In the genomic region with DNA sequence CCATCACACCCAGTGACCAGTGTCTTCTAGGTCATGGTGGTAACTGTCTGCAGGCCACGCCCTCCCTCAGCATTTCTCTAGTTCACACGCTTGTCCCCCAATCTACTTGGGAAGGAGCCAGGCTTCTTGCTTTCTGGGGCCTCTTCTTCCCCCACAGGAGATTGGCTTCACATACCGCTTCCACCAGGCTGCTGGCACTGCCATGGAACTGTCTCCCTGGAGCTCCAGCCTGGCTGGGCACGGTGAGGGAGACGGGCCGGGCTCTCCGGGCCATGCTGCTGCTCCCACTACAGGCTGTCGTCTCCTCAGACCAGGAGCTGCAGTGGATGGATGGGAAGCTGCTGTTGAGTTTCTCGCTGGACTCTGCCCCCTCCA, we compare ENCODE assay signal across 16 mouse cellular contexts. TPM values are rescaled to one million over a fixed set of nuclear protein-coding genes. Genes with fewer than 3 reads are reported as not detected.
DNase-seq lines count a peak whose midpoint lies in the region; ATAC-seq and TF ChIP-seq lines count a peak whose summit lies in the region.
"Had no signal": no experiment of that assay in that cellular context is flagged by ENCODE, and none has a peak within 500 bp of the region (broad histone marks: within the 10 kb centered on the region; RNA-seq: fewer than 3 reads in every experiment).

No protein-coding gene starts in this region.

- H3K79me2 ChIP-seq in heart, adult 2 months (replicated peaks; ENCODE audit: control insufficient read depth, insufficient read depth, low read length), result no peaks in the 10 kb centered on the region

- DNase-seq in heart, adult 2 months, result no peak
- DNase-seq in liver, embryonic 11.5 days (ENCODE audit: low spot score), result peak; percentile 25
- DNase-seq in liver, result no peak
- DNase-seq in cerebellum, adult 2 months, result peak; percentile 42 to 54
- peak; percentile 58 for DNase-seq in hindbrain, postnatal 0 days (ENCODE audit: low spot score)
- DNase-seq in adrenal gland, postnatal 14 days, result no peak
- DNase-seq in right cerebral cortex, adult 18-20 months, result no peak
- DNase-seq: adrenal gland, postnatal 10 days; gastrocnemius, adult 2 months; heart, postnatal 14 days; kidney, postnatal 25 days; thymus, postnatal 4 days had no signal

- no peak overlapping the region for H3K4me2 ChIP-seq in heart, embryonic 12.5 days
- no peak overlapping the region for H3K4me2 ChIP-seq in liver, embryonic 11.5 days
- peak overlapping the region; percentile 14; the same call in 1 of the 2 replicates for H3K4me2 ChIP-seq in hindbrain, postnatal 0 days (ENCODE audit: low read depth, low read length)
- H3K4me2 ChIP-seq: forebrain, embryonic 12.5 days had no signal

- H3K27ac ChIP-seq in heart, embryonic 12.5 days (ENCODE audit: poor library complexity, severe bottlenecking), result no peak overlapping the region
- H3K27ac ChIP-seq in heart, adult 2 months, result no peak overlapping the region
- no peak overlapping the region for H3K27ac ChIP-seq in liver, embryonic 11.5 days (ENCODE audit: low read depth, low read length)
- peak overlapping the region; percentile 10; the same call in 1 of the 2 replicates for H3K27ac ChIP-seq in cerebellum, adult 2 months (ENCODE audit: insufficient read depth, low read length)
- no peak overlapping the region for H3K27ac ChIP-seq in hindbrain, postnatal 0 days
- H3K27ac ChIP-seq: forebrain, embryonic 12.5 days; gastrocnemius, adult 2 months; macrophage had no signal

- 0 out of 2 replicates have a peak, but pooled peaks cover 6% of the 10 kb centered on the region for H3K27me3 ChIP-seq in heart, embryonic 12.5 days (replicated peaks)
- peaks cover 2% of the 10 kb centered on the region; the same call in 1 of the 2 replicates for H3K27me3 ChIP-seq in heart, adult 2 months (ENCODE audit: control insufficient read depth, insufficient read depth, low read length)
- H3K27me3 ChIP-seq in liver, embryonic 11.5 days (replicated peaks; ENCODE audit: control insufficient read depth, insufficient read depth, low read length), result peaks cover 26% of the 10 kb centered on the region
- no peaks in the 10 kb centered on the region for H3K27me3 ChIP-seq in cerebellum, adult 2 months (ENCODE audit: control insufficient read depth, insufficient read depth, low read length)
- H3K27me3 ChIP-seq in hindbrain, postnatal 0 days (ENCODE audit: insufficient read depth, low read length), result no peaks in the 10 kb centered on the region

- intact Hi-C loops in heart, adult 2 months (cut with DNase I), result no loop called here

- TF ChIP-seq POLR2A in heart, adult 2 months (IDR thresholded peaks at IDR 0.05; ENCODE audit: insufficient read depth, low read depth, low read length), result no peak
- no peak for TF ChIP-seq POLR2A in cerebellum, adult 2 months (IDR thresholded peaks at IDR 0.05; ENCODE audit: borderline replicate concordance, insufficient read depth, low read length)

- H3K4me3 ChIP-seq in heart, embryonic 12.5 days, result no peak overlapping the region
- no peak overlapping the region for H3K4me3 ChIP-seq in heart, adult 2 months
- no peak overlapping the region for H3K4me3 ChIP-seq in liver, embryonic 11.5 days (ENCODE audit: low read depth, low read length)
- no peak overlapping the region for H3K4me3 ChIP-seq in cerebellum, adult 2 months (replicated peaks; ENCODE audit: insufficient read depth, low read depth, low read length)
- H3K4me3 ChIP-seq in hindbrain, postnatal 0 days (ENCODE audit: low read length), result no peak overlapping the region
- H3K4me3 ChIP-seq: forebrain, embryonic 12.5 days; gastrocnemius, adult 2 months had no signal

- no peak overlapping the region for H3K9ac ChIP-seq in heart, embryonic 12.5 days
- no peak overlapping the region for H3K9ac ChIP-seq in heart, adult 2 months (ENCODE audit: low read depth, low read length)
- H3K9ac ChIP-seq in liver, embryonic 11.5 days (ENCODE audit: low read depth, low read length), result no peak overlapping the region
- H3K9ac ChIP-seq in hindbrain, postnatal 0 days (replicated peaks; ENCODE audit: low read length), result 0 out of 2 replicates have a peak overlapping the region, but pooled peaks have one; percentile 13
- H3K9ac ChIP-seq: forebrain, embryonic 12.5 days had no signal

- peaks cover 78% of the 10 kb centered on the region for H3K36me3 ChIP-seq in heart, embryonic 12.5 days
- H3K36me3 ChIP-seq in heart, adult 2 months (ENCODE audit: control insufficient read depth, insufficient read depth, low read length), result no peaks in the 10 kb centered on the region
- no peaks in the 10 kb centered on the region for H3K36me3 ChIP-seq in liver, embryonic 11.5 days (ENCODE audit: control insufficient read depth, insufficient read depth, low read length)
- H3K36me3 ChIP-seq in hindbrain, postnatal 0 days (ENCODE audit: insufficient read depth, low read length), result peaks cover 11% of the 10 kb centered on the region; the same call in 1 of the 2 replicates
- H3K36me3 ChIP-seq: forebrain, embryonic 12.5 days had no signal

- no peaks in the 10 kb centered on the region for H3K9me3 ChIP-seq in heart, embryonic 12.5 days (replicated peaks)
- no peaks in the 10 kb centered on the region for H3K9me3 ChIP-seq in liver, embryonic 11.5 days (ENCODE audit: control insufficient read depth, low read length)
- H3K9me3 ChIP-seq in hindbrain, postnatal 0 days (ENCODE audit: low read length), result no peaks in the 10 kb centered on the region
- H3K9me3 ChIP-seq: forebrain, embryonic 12.5 days had no signal

- no peak for TF ChIP-seq EP300 in heart, adult 2 months (IDR thresholded peaks at IDR 0.05; ENCODE audit: insufficient read depth, low read depth, low read length)

- H3K4me1 ChIP-seq in heart, embryonic 12.5 days (replicated peaks), result peaks cover 10% of the 10 kb centered on the region
- H3K4me1 ChIP-seq in heart, adult 2 months (ENCODE audit: control insufficient read depth, insufficient read depth, low read length), result no peaks in the 10 kb centered on the region
- H3K4me1 ChIP-seq in liver, embryonic 11.5 days (replicated peaks; ENCODE audit: control insufficient read depth, insufficient read depth, low read length), result peaks cover 6% of the 10 kb centered on the region; the same call in 1 of the 2 replicates
- H3K4me1 ChIP-seq in cerebellum, adult 2 months (ENCODE audit: control insufficient read depth, insufficient read depth, low read length), result peaks cover 19% of the 10 kb centered on the region
- H3K4me1 ChIP-seq in hindbrain, postnatal 0 days (ENCODE audit: insufficient read depth, low read length), result peaks cover 5% of the 10 kb centered on the region; the same call in 1 of the 2 replicates

- TF ChIP-seq CTCF in heart, adult 2 months (IDR thresholded peaks at IDR 0.05), result no peak
- TF ChIP-seq CTCF in cerebellum, adult 2 months (IDR thresholded peaks at IDR 0.05; ENCODE audit: borderline replicate concordance, insufficient read depth, low read depth, low read length), result no peak
- no peak for TF ChIP-seq CTCF in hindbrain, postnatal 0 days (IDR thresholded peaks at IDR 0.05; ENCODE audit: low read depth)

- 71% methylated on average over 9 of the region's 9 CpGs for WGBS in heart, embryonic 12.5 days
- 58% methylated on average over 9 of the region's 9 CpGs for WGBS in heart, adult 2 months
- 70% methylated on average over 9 of the region's 9 CpGs for WGBS in liver, embryonic 11.5 days
- WGBS in cerebellum, adult 2 months, result 12% methylated on average over 9 of the region's 9 CpGs
- 46% methylated on average over 9 of the region's 9 CpGs for WGBS in hindbrain, postnatal 0 days

- ATAC-seq in heart, embryonic 12.5 days (ENCODE audit: insufficient number of reproducible peaks, low FRiP score), result 0 out of 2 replicates have a peak, but pooled peaks have one; percentile 26
- ATAC-seq in liver, embryonic 11.5 days (replicated peaks; ENCODE audit: low FRiP score), result no peak
- ATAC-seq in hindbrain, postnatal 0 days, result peak; percentile 46; the same call in 1 of the 2 replicates
- ATAC-seq: intestine, postnatal 0 days had no signal

RNA-seq across cellular contexts. Expression of a gene that starts 33.6 kb away (rescaled TPM):
- polyA plus RNA-seq in heart, embryonic 12.5 days (2016; fragmentation: Nextera tagmentation; extraction: Ambion mirVana), result 8.3 and 9.1 TPM in 2 replicates
- 1 to 10 TPM; 1.7 to 2.2 TPM for total RNA-seq in heart, adult 2 months (2021)
- polyA plus RNA-seq in heart, adult 2 months (2012; rRNA removed), result 0.49 and 0.79 TPM in 2 replicates
- polyA plus RNA-seq in liver, embryonic 11.5 days (2014; fragmentation: Nextera tagmentation; extraction: Ambion mirVana), result 14.9 and 16.2 TPM in 2 replicates
- 8.8 and 10.0 TPM in 2 replicates for polyA plus RNA-seq in cerebellum, adult 2 months (2012; rRNA removed)
- 5.5 and 6.0 TPM in 2 replicates for total RNA-seq in hindbrain, postnatal 0 days (2014; rRNA removed)
- polyA plus RNA-seq in hindbrain, postnatal 0 days (2015; fragmentation: Nextera tagmentation; extraction: Ambion mirVana), result 12.5 and 13.5 TPM in 2 replicates
- total RNA-seq in adrenal gland, postnatal 14 days (2021), result 5.0 and 5.2 TPM in 2 replicates

Comparison
In these comparisons a context has a peak if more than half of its experiments do, and no peak if none do; other contexts are left out.
1. DNase-seq: peak in liver, embryonic 11.5 days (single experiment), cerebellum, adult 2 months (2 of 2) and hindbrain, postnatal 0 days (single experiment); none in heart, adult 2 months (0 of 2), liver (single experiment), adrenal gland, postnatal 14 days (single experiment) and right cerebral cortex, adult 18-20 months (single experiment).